Mouse (Mus musculus): ENCODE results near the gene Olfr1281.
"Not testable (repeated sequence)": the region's sequence is repeated elsewhere in the genome, so short reads cannot be mapped to it uniquely, and the experiment has no call there.

Gene Olfr1281

GRCm38 (mm10) chr2:111326220-111326619, at the start of gene Olfr1281:
TSS of gene Olfr1281 (plus strand) at chr2:111326520.
- no peak for DNase-seq (ENCODE audit: low spot score)

GRCm38 (mm10) chr2:111289836-111290235, 36.5 kb upstream of the Olfr1281 start, which contains the start of gene Olfr1278:
TSS of gene Olfr1278 (plus strand) at chr2:111290136.
- DNase-seq (ENCODE audit: low spot score): no peak

DNA sequence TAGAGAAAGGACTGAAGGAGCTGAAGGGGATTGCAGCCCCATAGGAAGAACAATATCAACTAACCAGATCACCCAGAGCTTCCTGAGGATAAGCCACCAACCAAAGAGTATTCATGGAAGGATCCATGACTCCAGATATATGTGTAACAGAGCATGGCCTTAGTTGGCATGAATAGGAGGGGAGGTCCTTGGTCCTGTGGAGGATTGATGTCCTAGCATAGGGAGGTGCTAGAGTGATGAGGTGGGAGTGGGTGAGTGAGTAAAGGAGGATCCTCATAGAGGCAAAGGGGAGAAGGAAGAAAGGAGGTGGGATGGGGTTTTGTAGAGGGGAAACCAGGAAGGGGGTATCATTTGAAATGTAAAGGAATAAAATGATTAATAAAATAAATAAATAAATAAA, 27.8 kb upstream of the Olfr1281 start:
- no peak for DNase-seq (ENCODE audit: low spot score)

- no peak for DNase-seq (ENCODE audit: low spot score)
Observed at GRCm38 (mm10) chr2:111300374-111300773, 25.9 kb upstream of the Olfr1281 start, which contains the start of gene Olfr1279. TSS of gene Olfr1279 (plus strand) at chr2:111300635.

DNA sequence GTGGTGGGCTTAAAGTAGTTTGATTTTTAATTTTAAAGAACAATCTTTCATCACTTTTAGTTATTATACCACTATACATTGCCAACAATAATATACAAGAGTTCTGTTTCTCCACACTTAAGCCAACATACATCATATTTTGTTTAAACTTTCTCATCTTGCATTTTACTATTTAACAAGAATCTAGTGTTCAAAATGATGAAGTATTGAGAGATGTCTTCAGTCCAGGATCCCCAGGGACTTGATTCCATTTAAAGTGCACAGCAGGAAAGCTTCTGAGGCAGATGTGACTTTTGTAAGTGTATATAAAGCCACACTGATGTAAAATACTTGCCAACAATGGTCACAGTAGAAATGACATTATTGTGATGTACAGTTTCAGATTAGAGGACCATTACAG, 12.6 kb upstream of the Olfr1281 start, which contains the start of gene Olfr1280:
Gene Olfr1280 (plus strand): TSS at position 301 of the 400 bp plus-strand sequence.
- no peak for DNase-seq (ENCODE audit: low spot score)

GRCm38 (mm10) chr2:111333721-111334120, 7.4 kb downstream of the Olfr1281 start:
- not testable (repeated sequence) for DNase-seq (ENCODE audit: low spot score)

DNA sequence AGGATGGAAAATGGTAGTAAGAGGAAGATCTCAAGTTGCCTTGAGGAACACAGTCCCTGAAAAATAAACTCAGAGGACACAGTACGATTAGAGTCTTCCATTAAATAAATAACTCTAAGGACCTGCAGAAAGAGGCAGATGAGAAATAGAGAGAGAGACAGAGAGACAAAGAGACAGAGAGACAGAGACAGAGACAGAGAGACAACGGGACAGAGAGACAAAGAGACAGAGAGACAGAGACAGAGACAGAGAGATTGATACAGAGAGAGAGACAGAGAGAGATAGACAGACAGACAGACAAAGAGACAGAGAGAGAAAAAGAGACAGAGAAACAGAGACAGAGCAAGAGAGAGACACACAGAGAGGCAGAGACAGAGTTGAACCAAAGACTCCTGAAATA, 9.7 kb downstream of the Olfr1281 start, which contains the start of gene Olfr1282:
Gene Olfr1282 (minus strand): TSS at position 101 of the 400 bp plus-strand sequence.
- no peak for DNase-seq (ENCODE audit: low spot score)

GRCm38 (mm10) chr2:111366490-111366889, 40.2 kb downstream of the Olfr1281 start, which contains the start of gene Olfr1283:
TSS of gene Olfr1283 (plus strand) at chr2:111366790.
- no peak for DNase-seq (ENCODE audit: low spot score)

- DNase-seq (ENCODE audit: low spot score): no peak
Observed at GRCm38 (mm10) chr2:111375222-111375621, 48.9 kb downstream of the Olfr1281 start, which contains the start of gene Olfr1284. TSS of gene Olfr1284 (plus strand) at chr2:111375522.
